Mouse (Mus musculus) lung, postnatal 14 days (tissue): Measurements from ENCODE around the gene Sh2d4b.
A peak's percentile ranks its signal among the peaks of the same experiment; 100 is the strongest.

Source experiments
- DNase-seq: peaks from one replicate; pipeline ENCODE4 v3.0.0; 2021

Gene Sh2d4b

GRCm38 (mm10) chr14:40905813-40906212 lies 12.7 kb upstream of the Sh2d4b start:
- no peak for DNase-seq

- DNase-seq: no peak
These were observed 9.4 kb upstream of the Sh2d4b start for GRCm38 (mm10) chr14:40902307-40903055.

GRCm38 (mm10) chr14:40900267-40900666 lies 7.2 kb upstream of the Sh2d4b start:
- DNase-seq: no peak

- no peak for DNase-seq
These were observed 4.8 kb upstream of the Sh2d4b start for GRCm38 (mm10) chr14:40897916-40898315.

GRCm38 (mm10) chr14:40895681-40896080 lies 2.6 kb upstream of the Sh2d4b start:
- no peak for DNase-seq

GRCm38 (mm10) chr14:40894576-40895247 lies 1.6 kb upstream of the Sh2d4b start:
- DNase-seq: peak; percentile 85

- no peak for DNase-seq
These were observed 818 bp upstream of the Sh2d4b start for GRCm38 (mm10) chr14:40893884-40894283.

- no peak for DNase-seq
These were observed 690 bp downstream of the Sh2d4b start for GRCm38 (mm10) chr14:40892326-40892825.

GRCm38 (mm10) chr14:40891506-40891905 lies 1.6 kb downstream of the Sh2d4b start:
- no peak for DNase-seq

GRCm38 (mm10) chr14:40889704-40890103 lies 3.4 kb downstream of the Sh2d4b start:
- no peak for DNase-seq

- DNase-seq: no peak
These were observed 3.9 kb downstream of the Sh2d4b start for GRCm38 (mm10) chr14:40889181-40889580.

- peak; percentile 33 for DNase-seq
These were observed 6.5 kb downstream of the Sh2d4b start for GRCm38 (mm10) chr14:40886428-40887202.

GRCm38 (mm10) chr14:40885752-40886151 lies 7.3 kb downstream of the Sh2d4b start:
- DNase-seq: no peak

GRCm38 (mm10) chr14:40885225-40885624 lies 7.8 kb downstream of the Sh2d4b start:
- peak; percentile 35 for DNase-seq

GRCm38 (mm10) chr14:40874565-40874964 lies 18.5 kb downstream of the Sh2d4b start:
- DNase-seq: no peak

- DNase-seq: no peak
These were observed 19.1 kb downstream of the Sh2d4b start for GRCm38 (mm10) chr14:40873961-40874360.

- DNase-seq: no peak
These were observed 22.5 kb downstream of the Sh2d4b start for GRCm38 (mm10) chr14:40870598-40870997.

GRCm38 (mm10) chr14:40864811-40865514 lies 28.1 kb downstream of the Sh2d4b start:
- DNase-seq: no peak

GRCm38 (mm10) chr14:40863659-40864058 lies 29.4 kb downstream of the Sh2d4b start:
- no peak for DNase-seq

GRCm38 (mm10) chr14:40863022-40863421 lies 30.0 kb downstream of the Sh2d4b start:
- DNase-seq: no peak

- peak; percentile 9 for DNase-seq
These were observed 40.1 kb downstream of the Sh2d4b start for GRCm38 (mm10) chr14:40852978-40853377.

GRCm38 (mm10) chr14:40837397-40837796 lies 55.7 kb downstream of the Sh2d4b start:
- DNase-seq: no peak

GRCm38 (mm10) chr14:40830505-40830904 lies 62.6 kb downstream of the Sh2d4b start:
- DNase-seq: no peak
